Mouse (Mus musculus) midbrain, postnatal 0 days (tissue): Measurements from ENCODE around the gene Ccdc167. TPM values are rescaled to one million over a fixed set of nuclear protein-coding genes. Genes with fewer than 3 reads are reported as not detected.

Source experiments
- ATAC-seq: fragments of 200-750 bp; cut with Nextera tagmentation; 2 replicates; pipeline ENCODE4 v1.8.0; 2017; ENCODE audit warnings: moderate number of reproducible peaks, mild to moderate bottlenecking, moderate TSS enrichment, moderate library complexity; ENCODE audit not compliant: low FRiP score
- DNase-seq: peaks from one replicate; pipeline ENCODE4 v3.0.0-alpha.2; 2015; ENCODE audit warnings: low spot score
- H3K27ac ChIP-seq: fragments of 300-500 bp; sonication (generic); 2 replicates; pipeline ENCODE4 v1.5.1; 2014; ENCODE audit warnings: low read depth, mild to moderate bottlenecking, low read length, mixed read lengths
- H3K27me3 ChIP-seq: fragments of 300-500 bp; sonication (generic); 2 replicates; pipeline ENCODE4 v1.6.1; 2014; ENCODE audit warnings: low read length, control low read depth, mixed read lengths; ENCODE audit not compliant: insufficient read depth
- H3K36me3 ChIP-seq: fragments of 300-500 bp; sonication (generic); 2 replicates; pipeline ENCODE4 v1.6.1; 2014; ENCODE audit warnings: low read length, control low read depth, mixed read lengths; ENCODE audit not compliant: insufficient read depth
- H3K4me1 ChIP-seq: fragments of 300-500 bp; sonication (generic); 2 replicates; pipeline ENCODE4 v1.6.1; 2014; ENCODE audit warnings: mild to moderate bottlenecking, control low read depth, antibody characterized with exemption, low read length, mixed read lengths; ENCODE audit not compliant: insufficient read depth
- H3K4me2 ChIP-seq: fragments of 300-500 bp; sonication (generic); 2 replicates; pipeline ENCODE4 v1.6.1; 2014; ENCODE audit warnings: low read depth, mild to moderate bottlenecking, low read length, mixed read lengths; ENCODE audit not compliant: poor library complexity, severe bottlenecking
- H3K4me3 ChIP-seq: fragments of 300-500 bp; sonication (generic); 2 replicates; pipeline ENCODE4 v1.5.1; 2014; ENCODE audit warnings: low read depth, mild to moderate bottlenecking, low read length, moderate library complexity
- H3K9ac ChIP-seq: fragments of 300-500 bp; sonication (generic); replicated peaks from 2 replicates; pipeline ENCODE4 v1.6.1; 2014; ENCODE audit warnings: mild to moderate bottlenecking, low read length, moderate library complexity, mixed read lengths; ENCODE audit not compliant: poor library complexity, severe bottlenecking
- H3K9me3 ChIP-seq: fragments of 300-500 bp; sonication (generic); 2 replicates; pipeline ENCODE4 v1.6.1; 2016; ENCODE audit warnings: low read length, control low read depth
- CTCF ChIP-seq: IDR thresholded peaks from 2 replicates; pipeline ENCODE4 v1.5.1; 2016; ENCODE audit warnings: antibody characterized with exemption, mild to moderate bottlenecking
- WGBS: fragments of 180-500 bp; shearing (Covaris S2); extraction: QIAGEN DNeasy Blood & Tissue Kit; methylation state at CpG from one replicate; pipeline ENCODE4 v1.1.7; 2014; 5-methylcytosine and 5-hydroxymethylcytosine counted together
- polyA plus RNA-seq: library from polyadenylated mRNA; unstranded; fragments of >200 nt; fragmentation: Nextera tagmentation; extraction: Ambion mirVana; gene quantifications from 2 replicates; pipeline ENCODE4 v1.2.1, GENCODE M21; 2015
- total RNA-seq: library from RNA; depleted of rRNA; stranded (reverse); fragments of >200 nt; gene quantifications from 2 replicates; pipeline ENCODE4 v1.2.3, GENCODE M21; 2014

The Ccdc167 gene
- total and polyA plus RNA-seq, 2 experiments from 2014 or later: 8.6 to 9.0 TPM

DNA sequence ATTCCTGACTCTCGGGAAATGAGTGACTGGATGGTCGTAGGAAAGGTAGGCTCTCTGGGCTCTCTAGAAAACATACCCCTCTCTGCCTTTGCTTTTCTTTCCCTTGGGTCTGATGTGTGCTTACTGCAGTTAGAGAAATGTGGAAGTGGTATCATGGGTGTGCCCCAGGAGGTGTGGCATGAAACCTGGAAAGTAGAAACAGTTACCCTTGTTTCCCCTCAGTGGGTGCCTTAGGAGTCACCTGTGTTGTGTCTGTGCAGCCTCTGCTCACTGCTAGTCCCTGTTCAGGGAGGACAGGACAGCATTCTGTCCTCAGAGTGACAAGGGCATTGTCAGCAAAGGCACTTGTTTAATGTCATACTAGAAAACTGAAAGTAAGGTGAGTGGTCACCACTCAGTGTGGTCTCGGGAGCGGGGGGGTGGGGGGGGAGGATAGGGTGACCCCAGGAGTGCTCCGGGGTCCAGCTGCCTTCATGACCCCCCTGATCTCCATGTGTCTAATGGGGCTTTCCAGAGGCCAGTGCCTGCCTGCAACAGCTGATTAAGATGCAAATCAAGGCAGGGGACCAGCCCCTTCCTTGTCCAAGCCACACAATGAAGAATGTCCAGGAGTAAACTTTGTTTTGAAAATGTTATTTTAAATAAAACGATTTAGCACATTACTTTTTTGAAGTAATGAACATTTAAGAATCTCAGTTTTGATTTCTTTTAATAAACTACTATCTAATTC lies 37.6 kb downstream of the Ccdc167 start:
- H3K4me3 ChIP-seq: no peak overlapping the region
- H3K4me1 ChIP-seq: no peaks in the 10 kb centered on the region
- no peak overlapping the region for H3K4me2 ChIP-seq
- 82% methylated on average over 6 of the region's 6 CpGs for WGBS
- no peaks in the 10 kb centered on the region for H3K27me3 ChIP-seq
- DNase-seq: no peak
- ATAC-seq: no peak
- H3K36me3 ChIP-seq: peaks cover 73% of the 10 kb centered on the region
- H3K27ac ChIP-seq: no peak overlapping the region
- H3K9me3 ChIP-seq: no peaks in the 10 kb centered on the region
- no peak overlapping the region for H3K9ac ChIP-seq
- TF ChIP-seq CTCF: no peak

DNA sequence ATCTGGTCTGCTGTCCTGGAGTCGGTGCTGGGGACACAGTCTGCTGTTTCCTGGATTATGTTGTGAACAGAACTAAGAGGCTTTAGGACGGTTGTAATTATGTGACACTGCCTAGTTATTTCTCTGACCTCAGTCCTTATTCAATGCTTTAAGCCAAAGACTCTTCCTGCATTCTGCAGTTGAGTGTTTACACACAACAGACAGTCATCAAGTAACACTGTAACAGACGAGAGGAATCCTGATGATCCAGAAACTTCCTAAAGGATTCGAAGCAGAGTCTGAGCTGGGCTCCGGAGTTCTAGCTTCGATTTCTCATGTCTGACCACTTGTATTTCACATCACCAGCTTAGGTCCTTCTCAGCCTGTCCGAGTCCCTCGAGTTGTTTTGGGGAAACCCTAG lies 38.3 kb downstream of the Ccdc167 start:
- no peaks in the 10 kb centered on the region for H3K4me1 ChIP-seq
- H3K4me2 ChIP-seq: no peak overlapping the region
- H3K9me3 ChIP-seq: no peaks in the 10 kb centered on the region
- H3K27me3 ChIP-seq: no peaks in the 10 kb centered on the region
- ATAC-seq (no peak), DNase-seq (no peak)
- 86% methylated on average over 8 of the region's 8 CpGs for WGBS
- H3K36me3 ChIP-seq: peaks cover 77% of the 10 kb centered on the region
- H3K4me3 ChIP-seq: no peak overlapping the region
- H3K27ac ChIP-seq: no peak overlapping the region
- TF ChIP-seq CTCF: no peak
- no peak overlapping the region for H3K9ac ChIP-seq

DNA sequence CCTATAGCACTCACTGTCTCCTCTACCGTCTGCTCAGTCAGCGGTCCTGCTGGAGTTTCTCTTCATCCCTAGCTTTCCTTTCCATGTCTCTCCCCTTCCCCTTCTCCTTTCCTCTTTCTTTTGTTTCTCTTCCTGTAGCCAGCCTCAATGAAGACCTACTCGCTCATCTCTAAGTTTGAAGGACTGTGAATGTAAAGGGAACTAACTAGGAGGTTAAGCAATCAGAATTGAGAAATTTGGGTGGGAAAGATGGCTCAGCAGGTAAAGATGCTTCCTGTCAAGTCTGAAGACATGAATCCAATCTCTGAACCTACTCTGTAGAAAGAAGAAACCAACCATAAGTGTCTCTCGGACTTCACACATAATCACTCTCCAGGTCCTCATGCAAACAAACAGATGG lies 43.5 kb downstream of the Ccdc167 start:
- Histone ChIP-seq H3K4me3 (no peak overlapping the region), H3K27ac (no peak overlapping the region), H3K9me3 (no peaks in the 10 kb centered on the region), H3K9ac (no peak overlapping the region), H3K27me3 (no peaks in the 10 kb centered on the region), H3K36me3 (peaks cover 44% of the 10 kb centered on the region), H3K4me2 (no peak overlapping the region), H3K4me1 (0 out of 2 replicates have a peak, but pooled peaks cover 1% of the 10 kb centered on the region)
- ATAC-seq (no peak), DNase-seq (no peak)
- WGBS: 99% methylated on average over 4 of the region's 4 CpGs
- TF ChIP-seq CTCF: no peak

DNA sequence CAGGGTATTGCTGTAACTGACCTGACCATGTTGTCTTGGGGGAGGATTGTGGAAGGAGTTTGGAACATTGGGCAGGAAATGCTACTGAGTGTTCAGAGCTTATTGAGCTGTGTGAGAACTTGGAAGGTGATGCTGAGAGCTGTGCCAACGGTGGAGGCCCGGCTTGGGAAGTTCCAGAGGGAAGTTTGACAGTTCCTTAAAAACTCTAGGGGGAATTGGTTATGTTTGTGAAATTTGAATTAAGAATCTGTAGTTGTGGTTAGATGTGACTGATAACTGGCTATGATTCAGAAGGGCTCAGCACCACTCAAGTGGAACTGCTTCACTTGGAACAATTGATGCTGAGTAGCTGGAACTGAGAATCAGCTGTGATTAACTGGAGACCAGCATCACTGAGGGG lies 45.8 kb downstream of the Ccdc167 start:
- 80% methylated on average over 2 of the region's 2 CpGs for WGBS
- ATAC-seq (no peak), DNase-seq (peak; percentile 13)
- H3K4me3 ChIP-seq: no peak overlapping the region
- H3K9me3 ChIP-seq: no peaks in the 10 kb centered on the region
- H3K36me3 ChIP-seq: peaks cover 27% of the 10 kb centered on the region
- H3K27me3 ChIP-seq: no peaks in the 10 kb centered on the region
- H3K27ac ChIP-seq: no peak overlapping the region
- no peak for TF ChIP-seq CTCF
- H3K4me2 ChIP-seq: no peak overlapping the region
- H3K9ac ChIP-seq: no peak overlapping the region
- H3K4me1 ChIP-seq: 0 out of 2 replicates have a peak, but pooled peaks cover 5% of the 10 kb centered on the region

DNA sequence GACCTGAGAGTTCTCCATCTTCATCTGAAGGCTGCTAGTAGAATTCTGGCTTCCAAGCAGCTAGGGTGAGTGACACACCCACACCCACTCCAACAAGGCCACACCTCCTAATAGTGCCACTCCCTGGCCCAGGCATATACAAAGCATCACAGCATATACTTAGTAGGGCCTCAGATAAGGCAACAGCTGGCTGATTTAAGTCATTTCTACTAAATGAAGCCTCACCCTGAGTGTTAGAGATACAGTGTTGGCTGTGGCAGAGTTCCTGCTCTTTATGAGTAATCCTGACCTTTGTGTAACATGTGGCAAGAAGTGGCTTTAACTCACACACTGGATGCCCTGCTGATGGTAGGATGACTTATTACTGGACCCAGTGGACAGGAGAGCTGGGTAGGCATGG lies 46.9 kb downstream of the Ccdc167 start:
- Histone ChIP-seq H3K27me3 (no peaks in the 10 kb centered on the region), H3K4me3 (no peak overlapping the region), H3K9ac (no peak overlapping the region), H3K4me2 (no peak overlapping the region), H3K4me1 (0 out of 2 replicates have a peak, but pooled peaks cover 5% of the 10 kb centered on the region), H3K27ac (no peak overlapping the region), H3K36me3 (peaks cover 18% of the 10 kb centered on the region), H3K9me3 (no peaks in the 10 kb centered on the region)
- no peak for ATAC-seq
- DNase-seq: no peak
- no peak for TF ChIP-seq CTCF

DNA sequence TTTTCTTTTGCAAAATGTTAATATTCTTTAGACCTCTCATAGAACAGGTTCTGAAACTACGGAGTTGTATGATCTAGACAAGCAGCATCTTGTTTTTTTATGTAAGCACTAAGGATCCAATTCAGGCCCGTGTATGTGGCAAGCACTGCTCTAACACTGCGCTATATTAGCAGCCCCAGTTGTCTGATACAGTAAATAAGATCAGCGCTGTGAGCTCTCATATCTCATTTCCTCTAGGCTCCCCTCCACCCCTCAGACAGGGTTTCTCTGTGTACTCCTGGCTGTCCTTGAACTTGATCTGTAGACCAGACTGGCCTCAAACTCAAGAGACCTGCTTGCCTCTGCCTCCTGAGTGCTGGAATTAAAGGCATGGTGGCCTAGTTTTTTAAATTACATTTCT lies 47.8 kb downstream of the Ccdc167 start:
- ATAC-seq (no peak), DNase-seq (no peak)
- TF ChIP-seq CTCF: no peak
- Histone ChIP-seq H3K4me2 (no peak overlapping the region), H3K27me3 (no peaks in the 10 kb centered on the region), H3K27ac (peak overlapping the region; percentile 26; the same call in 1 of the 2 replicates), H3K36me3 (peaks cover 20% of the 10 kb centered on the region), H3K9me3 (no peaks in the 10 kb centered on the region), H3K4me3 (no peak overlapping the region), H3K9ac (no peak overlapping the region), H3K4me1 (0 out of 2 replicates have a peak, but pooled peaks cover 5% of the 10 kb centered on the region)
- 84% methylated on average over 4 of the region's 4 CpGs for WGBS
